Mouse (Mus musculus): ENCODE data around the gene Pitpnc1.

DNA sequence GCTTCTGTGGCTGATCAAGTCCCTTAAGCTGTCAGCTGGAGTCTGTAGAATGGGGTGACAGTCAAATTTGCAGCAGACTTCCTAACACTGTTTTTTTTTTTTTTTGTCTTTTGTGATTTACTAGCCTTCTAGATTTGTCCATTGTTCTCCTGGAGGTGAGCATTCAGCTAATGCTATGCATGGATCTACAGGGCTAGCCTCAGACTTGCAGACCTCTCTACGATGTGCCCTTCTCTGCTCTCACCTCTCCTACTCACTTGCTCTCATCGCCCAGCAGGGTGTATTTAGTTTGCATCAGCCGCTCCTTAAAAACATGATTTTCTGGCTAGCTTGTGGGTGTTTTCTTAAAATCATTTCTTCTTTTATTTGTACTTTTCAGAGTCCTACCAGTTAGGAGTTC lies 13.8 kb upstream of the Pitpnc1 start:
- TF ChIP-seq POLR2A (IDR thresholded peaks at IDR 0.05; ENCODE audit: low read depth, low read length): no peak
- no peak for TF ChIP-seq CTCF (conservative IDR thresholded peaks at IDR 0.05; ENCODE audit: insufficient read depth, insufficient read length, low read depth, low read length)
